Comparison of ENCODE assay signal across 16 mouse cellular contexts in genomic region chr6:88960941-88961340, GRCm38 (mm10). TPM values are rescaled to one million over a fixed set of nuclear protein-coding genes. Genes with fewer than 3 reads are reported as not detected.
DNase-seq lines count a peak whose midpoint lies in the region; ATAC-seq and TF ChIP-seq lines count a peak whose summit lies in the region.
"Had no signal": no experiment of that assay in that cellular context is flagged by ENCODE, and none has a peak within 500 bp of the region (broad histone marks: within the 10 kb centered on the region; RNA-seq: fewer than 3 reads in every experiment).

No protein-coding gene starts in this region.

- H3K27ac ChIP-seq in forebrain, embryonic 10.5 days = peak overlapping the region; percentile 20; the same call in 1 of the 2 replicates
- no peak overlapping the region for H3K27ac ChIP-seq in forebrain, postnatal 0 days (ENCODE audit: low read depth, low read length)
- H3K27ac ChIP-seq in hindbrain, embryonic 13.5 days = 0 out of 2 replicates have a peak overlapping the region, but pooled peaks have one; percentile 62
- no peak overlapping the region for H3K27ac ChIP-seq in hindbrain, embryonic 11.5 days (ENCODE audit: low read depth, low read length)
- peak overlapping the region; percentile 41; the same call in 1 of the 2 replicates for H3K27ac ChIP-seq in midbrain, embryonic 14.5 days (replicated peaks; ENCODE audit: low read depth, low read length)
- H3K27ac ChIP-seq in midbrain, embryonic 15.5 days = no peak overlapping the region
- H3K27ac ChIP-seq: kidney, embryonic 15.5 days; limb, embryonic 12.5 days had no signal

- H3K36me3 ChIP-seq in forebrain, embryonic 10.5 days (replicated peaks) = no peaks in the 10 kb centered on the region
- H3K36me3 ChIP-seq in forebrain, postnatal 0 days (ENCODE audit: insufficient read depth) = no peaks in the 10 kb centered on the region
- H3K36me3 ChIP-seq in hindbrain, embryonic 13.5 days = no peaks in the 10 kb centered on the region
- H3K36me3 ChIP-seq in hindbrain, embryonic 11.5 days (ENCODE audit: control insufficient read depth, insufficient read depth, low read length) = no peaks in the 10 kb centered on the region
- no peaks in the 10 kb centered on the region for H3K36me3 ChIP-seq in midbrain, embryonic 14.5 days (ENCODE audit: control insufficient read depth, insufficient read depth, low read length)
- H3K36me3 ChIP-seq in midbrain, embryonic 15.5 days (replicated peaks) = no peaks in the 10 kb centered on the region
- no peaks in the 10 kb centered on the region for H3K36me3 ChIP-seq in myocyte (ENCODE audit: control insufficient read depth, insufficient read depth)
- H3K36me3 ChIP-seq: G1E; kidney, embryonic 15.5 days; limb, embryonic 12.5 days had no signal

- no peak for TF ChIP-seq CTCF in forebrain, postnatal 0 days (IDR thresholded peaks at IDR 0.05; ENCODE audit: low read depth)

- H3K4me2 ChIP-seq in forebrain, postnatal 0 days (ENCODE audit: low read depth) = no peak overlapping the region
- H3K4me2 ChIP-seq in hindbrain, embryonic 13.5 days = no peak overlapping the region
- H3K4me2 ChIP-seq in hindbrain, embryonic 11.5 days (replicated peaks; ENCODE audit: low read depth, low read length) = no peak overlapping the region
- no peak overlapping the region for H3K4me2 ChIP-seq in midbrain, embryonic 14.5 days (ENCODE audit: low read length)
- H3K4me2 ChIP-seq in midbrain, embryonic 15.5 days = no peak overlapping the region
- peak overlapping the region; percentile 7 for H3K4me2 ChIP-seq in myocyte (ENCODE audit: low read depth)
- H3K4me2 ChIP-seq: kidney, embryonic 15.5 days; limb, embryonic 12.5 days had no signal

- peaks cover 41% of the 10 kb centered on the region for H3K4me1 ChIP-seq in forebrain, embryonic 10.5 days
- peaks cover 13% of the 10 kb centered on the region for H3K4me1 ChIP-seq in forebrain, postnatal 0 days (ENCODE audit: insufficient read depth)
- peaks cover 34% of the 10 kb centered on the region for H3K4me1 ChIP-seq in hindbrain, embryonic 13.5 days (replicated peaks)
- H3K4me1 ChIP-seq in hindbrain, embryonic 11.5 days (replicated peaks; ENCODE audit: control insufficient read depth, insufficient read depth, low read length) = peaks cover 8% of the 10 kb centered on the region
- peaks cover 25% of the 10 kb centered on the region for H3K4me1 ChIP-seq in midbrain, embryonic 14.5 days (ENCODE audit: control insufficient read depth, insufficient read depth, low read length)
- H3K4me1 ChIP-seq in midbrain, embryonic 15.5 days = peaks cover 20% of the 10 kb centered on the region

- H3K27me3 ChIP-seq in forebrain, embryonic 10.5 days (ENCODE audit: poor library complexity, severe bottlenecking) = peaks cover 26% of the 10 kb centered on the region
- no peaks in the 10 kb centered on the region for H3K27me3 ChIP-seq in forebrain, postnatal 0 days (ENCODE audit: insufficient read depth, low read length)
- peaks cover 16% of the 10 kb centered on the region; the same call in 1 of the 2 replicates for H3K27me3 ChIP-seq in hindbrain, embryonic 13.5 days
- no peaks in the 10 kb centered on the region for H3K27me3 ChIP-seq in hindbrain, embryonic 11.5 days (ENCODE audit: control insufficient read depth, insufficient read depth, low read length)
- 0 out of 2 replicates have a peak, but pooled peaks cover 4% of the 10 kb centered on the region for H3K27me3 ChIP-seq in midbrain, embryonic 14.5 days (ENCODE audit: control insufficient read depth, insufficient read depth, low read length)
- no peaks in the 10 kb centered on the region for H3K27me3 ChIP-seq in midbrain, embryonic 15.5 days (replicated peaks)
- no peaks in the 10 kb centered on the region for H3K27me3 ChIP-seq in myocyte (ENCODE audit: control insufficient read depth, insufficient read depth, insufficient read length)
- H3K27me3 ChIP-seq: kidney, embryonic 15.5 days; limb, embryonic 12.5 days had no signal

- ATAC-seq in forebrain, postnatal 0 days = no peak
- ATAC-seq in hindbrain, embryonic 13.5 days (ENCODE audit: low FRiP score) = no peak
- ATAC-seq in hindbrain, embryonic 11.5 days (ENCODE audit: low FRiP score) = no peak
- no peak for ATAC-seq in midbrain, embryonic 14.5 days (ENCODE audit: low FRiP score, low TSS enrichment)
- ATAC-seq in midbrain, embryonic 15.5 days (replicated peaks) = no peak
- ATAC-seq: forebrain, embryonic 16.5 days had no signal

- H3K79me2 ChIP-seq in myocyte (ENCODE audit: control insufficient read depth, insufficient read depth) = no peaks in the 10 kb centered on the region

- 82% methylated on average over 4 of the region's 4 CpGs for WGBS in forebrain, embryonic 10.5 days
- 75% methylated on average over 4 of the region's 4 CpGs for WGBS in forebrain, postnatal 0 days
- WGBS in hindbrain, embryonic 13.5 days = 76% methylated on average over 4 of the region's 4 CpGs
- WGBS in hindbrain, embryonic 11.5 days = 67% methylated on average over 4 of the region's 4 CpGs
- WGBS in midbrain, embryonic 14.5 days = 83% methylated on average over 4 of the region's 4 CpGs
- WGBS in midbrain, embryonic 15.5 days = 87% methylated on average over 4 of the region's 4 CpGs

- H3K4me3 ChIP-seq in forebrain, embryonic 10.5 days = no peak overlapping the region
- H3K4me3 ChIP-seq in forebrain, postnatal 0 days (ENCODE audit: low read depth, low read length) = no peak overlapping the region
- H3K4me3 ChIP-seq in hindbrain, embryonic 13.5 days = no peak overlapping the region
- H3K4me3 ChIP-seq in hindbrain, embryonic 11.5 days (ENCODE audit: low read depth, low read length) = no peak overlapping the region
- H3K4me3 ChIP-seq in midbrain, embryonic 14.5 days (replicated peaks; ENCODE audit: low read depth, low read length) = no peak overlapping the region
- no peak overlapping the region for H3K4me3 ChIP-seq in midbrain, embryonic 15.5 days
- no peak overlapping the region for H3K4me3 ChIP-seq in myocyte
- H3K4me3 ChIP-seq: kidney, embryonic 15.5 days; limb, embryonic 12.5 days had no signal

- H3ac ChIP-seq in myocyte (ENCODE audit: control insufficient read depth, insufficient read length) = no peak overlapping the region

- TF ChIP-seq POLR2A in myocyte (IDR thresholded peaks at IDR 0.05; ENCODE audit: insufficient read length, low read depth) = no peak

- H3K9me3 ChIP-seq in forebrain, embryonic 10.5 days = no peaks in the 10 kb centered on the region
- no peaks in the 10 kb centered on the region for H3K9me3 ChIP-seq in forebrain, postnatal 0 days (ENCODE audit: low read length)
- H3K9me3 ChIP-seq in hindbrain, embryonic 13.5 days = no peaks in the 10 kb centered on the region
- no peaks in the 10 kb centered on the region for H3K9me3 ChIP-seq in hindbrain, embryonic 11.5 days (ENCODE audit: control insufficient read depth, low read length)
- H3K9me3 ChIP-seq in midbrain, embryonic 14.5 days (ENCODE audit: control insufficient read depth, low read length) = no peaks in the 10 kb centered on the region
- no peaks in the 10 kb centered on the region for H3K9me3 ChIP-seq in midbrain, embryonic 15.5 days
- H3K9me3 ChIP-seq: G1E; kidney, embryonic 15.5 days; limb, embryonic 12.5 days had no signal

- DNase-seq in forebrain, embryonic 10.5 days (ENCODE audit: extremely low spot score, low spot score) = no peak
- no peak for DNase-seq in forebrain, postnatal 0 days
- DNase-seq in hindbrain, embryonic 11.5 days (ENCODE audit: low spot score) = no peak
- no peak for DNase-seq in midbrain, embryonic 14.5 days
- no peak for DNase-seq in thymus, adult 18-20 months
- DNase-seq: cerebellum, adult 8-10 months; embryo, embryonic 11 days; gastrocnemius, postnatal 25 days; thymus, postnatal 25 days had no signal

- H3K9ac ChIP-seq in forebrain, postnatal 0 days = no peak overlapping the region
- H3K9ac ChIP-seq in hindbrain, embryonic 13.5 days = no peak overlapping the region
- H3K9ac ChIP-seq in hindbrain, embryonic 11.5 days (ENCODE audit: low read depth, low read length) = no peak overlapping the region
- no peak overlapping the region for H3K9ac ChIP-seq in midbrain, embryonic 14.5 days (replicated peaks; ENCODE audit: low read length)
- no peak overlapping the region for H3K9ac ChIP-seq in midbrain, embryonic 15.5 days
- H3K9ac ChIP-seq: kidney, embryonic 15.5 days; limb, embryonic 12.5 days had no signal

TF ChIP-seq in myocyte, 11 proteins besides CTCF, POLR2A, EP300 and RAD21:
- TF ChIP-seq MAX (IDR thresholded peaks at IDR 0.05; ENCODE audit: low read depth) (no peak), TCF3 (IDR thresholded peaks at IDR 0.05; ENCODE audit: insufficient read length, low read depth) (no peak), MYOD1 (IDR thresholded peaks at IDR 0.05; ENCODE audit: control insufficient read depth in 1 of 3, insufficient read length in 2 of 3, low read depth in 2 of 3) (peak in 1 of 3 experiments; percentile 31), MYOG (IDR thresholded peaks at IDR 0.05; ENCODE audit: control insufficient read depth in 1 of 3, insufficient read depth in 1 of 3, insufficient read length in 2 of 3, low read depth in 2 of 3) (peak in 1 of 3 experiments; percentile 11), SRF (IDR thresholded peaks at IDR 0.05; ENCODE audit: control insufficient read depth, insufficient read length, low read depth) (no peak), USF1 (IDR thresholded peaks at IDR 0.05; ENCODE audit: low read depth) (no peak), CEBPB (IDR thresholded peaks at IDR 0.05; ENCODE audit: insufficient read depth, poor library complexity, severe bottlenecking) (no peak), E2F4 (IDR thresholded peaks at IDR 0.05; ENCODE audit: insufficient read depth) (no peak)

RNA-seq across cellular contexts. Expression of gene Tpra1, which starts 58.9 kb away (rescaled TPM):
- polyA plus RNA-seq in forebrain, embryonic 10.5 days (2016; fragmentation: Nextera tagmentation; extraction: Ambion mirVana) = 47.9 and 51.5 TPM in 2 replicates
- 45.0 and 69.2 TPM in 2 replicates for total RNA-seq in forebrain, postnatal 0 days (2014; rRNA removed)
- 35.0 and 41.4 TPM in 2 replicates for polyA plus RNA-seq in forebrain, postnatal 0 days (2015; fragmentation: Nextera tagmentation; extraction: Ambion mirVana)
- 73.6 and 78.8 TPM in 2 replicates for polyA plus RNA-seq in hindbrain, embryonic 13.5 days (2015; fragmentation: Nextera tagmentation; extraction: Ambion mirVana)
- polyA plus RNA-seq in hindbrain, embryonic 11.5 days (2014; fragmentation: Nextera tagmentation; extraction: Ambion mirVana) = 40.1 and 45.4 TPM in 2 replicates
- polyA plus RNA-seq in midbrain, embryonic 14.5 days (2014; fragmentation: Nextera tagmentation; extraction: Ambion mirVana) = 50.0 and 77.0 TPM in 2 replicates
- polyA plus RNA-seq in midbrain, embryonic 15.5 days (2015; fragmentation: Nextera tagmentation; extraction: Ambion mirVana) = 102 and 103 TPM in 2 replicates
- 27.3 TPM for polyA plus RNA-seq in myocyte (2012; fragmentation: generic; extraction: Trizol)

Comparison
In these comparisons a context has a peak if more than half of its experiments do, and no peak if none do; other contexts are left out.
1. H3K27ac ChIP-seq: peak in forebrain, embryonic 10.5 days (single experiment), hindbrain, embryonic 13.5 days (single experiment) and midbrain, embryonic 14.5 days (single experiment); none in forebrain, postnatal 0 days (single experiment), hindbrain, embryonic 11.5 days (single experiment) and midbrain, embryonic 15.5 days (single experiment).